Mouse (Mus musculus): ENCODE measurements at regions not wholly inside any gene's neighbourhood (a gene's known extent, or its start where the extent isn't known, plus 50 kb on each side); places are given as distances from the start of the nearest gene placed in this dataset.

- no peak for ATAC-seq (ENCODE audit: low FRiP score)
- Histone ChIP-seq H3K4me3 (no peak overlapping the region), H3K4me1 (replicated peaks) (no peaks in the 10 kb centered on the region), H3K27me3 (no peaks in the 10 kb centered on the region), H3K9ac (no peak overlapping the region), H3K4me2 (no peak overlapping the region), H3K36me3 (no peaks in the 10 kb centered on the region), H3K9me3 (no peaks in the 10 kb centered on the region), H3K27ac (no peak overlapping the region)
- WGBS, result 91% methylated on average over 5 of the region's 5 CpGs
Measured at GRCm38 (mm10) chr16:39650616-39651015, 333.5 kb upstream of the Lsamp start.

- no peak overlapping the region for H3K9ac ChIP-seq
- H3K4me3 ChIP-seq, result no peak overlapping the region
- WGBS, result 68% methylated on average over 1 of the region's 1 CpGs
- no peak overlapping the region for H3K27ac ChIP-seq
- H3K4me2 ChIP-seq, result no peak overlapping the region
- no peaks in the 10 kb centered on the region for H3K9me3 ChIP-seq
- no peaks in the 10 kb centered on the region for H3K36me3 ChIP-seq
- H3K27me3 ChIP-seq, result no peaks in the 10 kb centered on the region
- no peak for ATAC-seq (ENCODE audit: low FRiP score)
- H3K4me1 ChIP-seq (replicated peaks), result no peaks in the 10 kb centered on the region; the same call in 1 of the 2 replicates
Measured at GRCm38 (mm10) chr16:39667905-39668304, 316.3 kb upstream of the Lsamp start.

GRCm38 (mm10) chr16:39672096-39672985 lies 311.8 kb upstream of the Lsamp start:
- Histone ChIP-seq H3K27me3 (no peaks in the 10 kb centered on the region), H3K27ac (peak overlapping the region; percentile 37; the same call in 1 of the 2 replicates)

GRCm38 (mm10) chr16:39675775-39676174 lies 308.4 kb upstream of the Lsamp start:
- Histone ChIP-seq H3K9me3 (no peaks in the 10 kb centered on the region), H3K36me3 (no peaks in the 10 kb centered on the region), H3K4me1 (replicated peaks) (no peaks in the 10 kb centered on the region), H3K27me3 (no peaks in the 10 kb centered on the region), H3K4me2 (no peak overlapping the region), H3K27ac (no peak overlapping the region), H3K9ac (no peak overlapping the region), H3K4me3 (no peak overlapping the region)
- ATAC-seq (ENCODE audit: low FRiP score), result no peak
- 71% methylated on average over 3 of the region's 3 CpGs for WGBS

More at GRCm38 (mm10) chr16:39672096-39672985, 311.8 kb upstream of the Lsamp start:
- Histone ChIP-seq H3K4me3 (no peak overlapping the region), H3K9ac (no peak overlapping the region), H3K4me2 (no peak overlapping the region), H3K4me1 (replicated peaks) (no peaks in the 10 kb centered on the region; the same call in 1 of the 2 replicates), H3K36me3 (no peaks in the 10 kb centered on the region), H3K9me3 (no peaks in the 10 kb centered on the region)
- WGBS, result 67% methylated on average over 5 of the region's 5 CpGs
- no peak for ATAC-seq (ENCODE audit: low FRiP score)

- no peaks in the 10 kb centered on the region for H3K36me3 ChIP-seq
- no peak overlapping the region for H3K4me3 ChIP-seq
- WGBS, result 90% methylated on average over 4 of the region's 4 CpGs
- no peak overlapping the region for H3K27ac ChIP-seq
- no peaks in the 10 kb centered on the region for H3K4me1 ChIP-seq (replicated peaks)
- no peak for ATAC-seq (ENCODE audit: low FRiP score)
- no peak overlapping the region for H3K4me2 ChIP-seq
- no peaks in the 10 kb centered on the region for H3K9me3 ChIP-seq
- H3K27me3 ChIP-seq, result no peaks in the 10 kb centered on the region
- no peak overlapping the region for H3K9ac ChIP-seq
Measured at GRCm38 (mm10) chr16:39678285-39678684, 305.9 kb upstream of the Lsamp start.

GRCm38 (mm10) chr16:39693061-39693460 lies 291.1 kb upstream of the Lsamp start:
- H3K4me1 ChIP-seq (replicated peaks), result 0 out of 2 replicates have a peak, but pooled peaks cover 2% of the 10 kb centered on the region
- H3K27ac ChIP-seq, result no peak overlapping the region
- H3K27me3 ChIP-seq, result no peaks in the 10 kb centered on the region
- no peak for ATAC-seq (ENCODE audit: low FRiP score)
- 74% methylated on average over 2 of the region's 2 CpGs for WGBS
- no peaks in the 10 kb centered on the region for H3K36me3 ChIP-seq
- H3K4me3 ChIP-seq, result no peak overlapping the region
- H3K9ac ChIP-seq, result no peak overlapping the region
- H3K9me3 ChIP-seq, result no peaks in the 10 kb centered on the region
- H3K4me2 ChIP-seq, result no peak overlapping the region

- ATAC-seq (ENCODE audit: low FRiP score), result no peak
- 89% methylated on average over 1 of the region's 1 CpGs for WGBS
- Histone ChIP-seq H3K4me1 (replicated peaks) (0 out of 2 replicates have a peak, but pooled peaks cover 2% of the 10 kb centered on the region), H3K9ac (no peak overlapping the region), H3K36me3 (no peaks in the 10 kb centered on the region), H3K27ac (no peak overlapping the region), H3K9me3 (no peaks in the 10 kb centered on the region), H3K4me2 (no peak overlapping the region), H3K27me3 (no peaks in the 10 kb centered on the region), H3K4me3 (no peak overlapping the region)
Measured at GRCm38 (mm10) chr16:39695855-39696254, 288.3 kb upstream of the Lsamp start.

GRCm38 (mm10) chr16:39699201-39699600 lies 285.0 kb upstream of the Lsamp start:
- Histone ChIP-seq H3K4me2 (no peak overlapping the region), H3K4me3 (no peak overlapping the region), H3K27ac (no peak overlapping the region), H3K27me3 (no peaks in the 10 kb centered on the region), H3K36me3 (no peaks in the 10 kb centered on the region), H3K9ac (no peak overlapping the region), H3K9me3 (no peaks in the 10 kb centered on the region), H3K4me1 (replicated peaks) (0 out of 2 replicates have a peak, but pooled peaks cover 2% of the 10 kb centered on the region)
- no peak for ATAC-seq (ENCODE audit: low FRiP score)
- WGBS, result 85% methylated on average over 1 of the region's 1 CpGs

GRCm38 (mm10) chr16:39706131-39706530 lies 278.0 kb upstream of the Lsamp start:
- ATAC-seq (ENCODE audit: low FRiP score), result no peak
- no peak overlapping the region for H3K4me2 ChIP-seq
- no peak overlapping the region for H3K4me3 ChIP-seq
- WGBS, result 80% methylated on average over 3 of the region's 3 CpGs
- no peak overlapping the region for H3K9ac ChIP-seq
- H3K27me3 ChIP-seq, result no peaks in the 10 kb centered on the region
- no peaks in the 10 kb centered on the region for H3K4me1 ChIP-seq (replicated peaks)
- H3K9me3 ChIP-seq, result no peaks in the 10 kb centered on the region
- no peaks in the 10 kb centered on the region for H3K36me3 ChIP-seq
- H3K27ac ChIP-seq, result no peak overlapping the region

- Histone ChIP-seq H3K4me1 (replicated peaks) (no peaks in the 10 kb centered on the region), H3K4me3 (no peak overlapping the region), H3K9ac (no peak overlapping the region), H3K27me3 (no peaks in the 10 kb centered on the region), H3K4me2 (no peak overlapping the region), H3K36me3 (no peaks in the 10 kb centered on the region), H3K9me3 (no peaks in the 10 kb centered on the region), H3K27ac (no peak overlapping the region)
- WGBS, result 47% methylated on average over 10 of the region's 10 CpGs
- no peak for ATAC-seq (ENCODE audit: low FRiP score)
Measured at GRCm38 (mm10) chr16:39709387-39710039, 274.6 kb upstream of the Lsamp start.

- Histone ChIP-seq H3K27me3 (no peaks in the 10 kb centered on the region), H3K27ac (no peak overlapping the region), H3K36me3 (no peaks in the 10 kb centered on the region), H3K4me1 (replicated peaks) (no peaks in the 10 kb centered on the region), H3K9ac (no peak overlapping the region), H3K4me2 (no peak overlapping the region), H3K4me3 (no peak overlapping the region), H3K9me3 (no peaks in the 10 kb centered on the region)
- no peak for ATAC-seq (ENCODE audit: low FRiP score)
- 85% methylated on average over 4 of the region's 4 CpGs for WGBS
Measured at GRCm38 (mm10) chr16:39727586-39727985, 256.6 kb upstream of the Lsamp start.

GRCm38 (mm10) chr16:39746041-39746736 lies 238.0 kb upstream of the Lsamp start:
- no peaks in the 10 kb centered on the region for H3K4me1 ChIP-seq (replicated peaks)
- 76% methylated on average over 5 of the region's 5 CpGs for WGBS
- ATAC-seq (ENCODE audit: low FRiP score), result no peak
- H3K9me3 ChIP-seq, result no peaks in the 10 kb centered on the region
- H3K27ac ChIP-seq, result no peak overlapping the region
- no peak overlapping the region for H3K4me3 ChIP-seq
- no peak overlapping the region for H3K4me2 ChIP-seq
- no peak overlapping the region for H3K9ac ChIP-seq
- no peaks in the 10 kb centered on the region for H3K27me3 ChIP-seq
- no peaks in the 10 kb centered on the region for H3K36me3 ChIP-seq
